Mouse (Mus musculus): ENCODE results near the gene Irak2.
A peak's percentile ranks its signal among the peaks of the same experiment; 100 is the strongest.
"Not testable (repeated sequence)": the region's sequence is repeated elsewhere in the genome, so short reads cannot be mapped to it uniquely, and the experiment has no call there.

The Irak2 gene

DNA sequence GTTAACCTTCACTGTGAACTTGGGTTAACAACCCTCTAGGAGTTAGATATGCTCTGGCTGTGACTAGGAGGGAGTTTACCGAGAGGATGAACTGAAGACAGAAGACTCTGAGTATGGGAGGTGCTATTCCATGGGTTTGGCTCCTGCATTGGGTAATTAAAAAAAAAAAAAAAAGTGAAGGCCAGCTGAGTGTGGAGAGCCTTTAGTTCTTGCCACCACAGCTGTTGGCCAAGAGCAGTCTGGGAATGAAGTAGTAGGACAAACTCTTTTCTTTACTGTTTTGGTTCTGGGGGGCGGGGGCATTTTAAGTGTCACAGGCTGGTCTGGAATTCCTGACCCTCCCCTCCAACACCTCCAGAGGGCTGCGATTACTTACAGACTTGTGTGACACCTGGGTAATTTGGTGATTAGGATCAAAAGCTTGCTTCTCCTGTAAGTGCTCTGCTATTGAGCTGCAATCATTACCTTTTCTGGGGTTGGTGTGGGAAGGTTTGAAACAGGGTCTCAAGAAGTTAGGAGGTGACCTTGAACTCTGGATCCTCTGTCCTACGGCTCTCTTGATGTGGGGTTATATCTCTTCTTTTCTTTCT, 57.6 kb downstream of the Irak2 start:
- no peak for DNase-seq (ENCODE audit: low read depth, low spot score)

- peak; percentile 93 for DNase-seq (ENCODE audit: low read depth, low spot score)
Measured at GRCm38 (mm10) chr6:113696582-113697221, 58.4 kb downstream of the Irak2 start, which contains the start of gene Tatdn2. Gene Tatdn2 (plus strand): TSS chr6:113697050.

DNA sequence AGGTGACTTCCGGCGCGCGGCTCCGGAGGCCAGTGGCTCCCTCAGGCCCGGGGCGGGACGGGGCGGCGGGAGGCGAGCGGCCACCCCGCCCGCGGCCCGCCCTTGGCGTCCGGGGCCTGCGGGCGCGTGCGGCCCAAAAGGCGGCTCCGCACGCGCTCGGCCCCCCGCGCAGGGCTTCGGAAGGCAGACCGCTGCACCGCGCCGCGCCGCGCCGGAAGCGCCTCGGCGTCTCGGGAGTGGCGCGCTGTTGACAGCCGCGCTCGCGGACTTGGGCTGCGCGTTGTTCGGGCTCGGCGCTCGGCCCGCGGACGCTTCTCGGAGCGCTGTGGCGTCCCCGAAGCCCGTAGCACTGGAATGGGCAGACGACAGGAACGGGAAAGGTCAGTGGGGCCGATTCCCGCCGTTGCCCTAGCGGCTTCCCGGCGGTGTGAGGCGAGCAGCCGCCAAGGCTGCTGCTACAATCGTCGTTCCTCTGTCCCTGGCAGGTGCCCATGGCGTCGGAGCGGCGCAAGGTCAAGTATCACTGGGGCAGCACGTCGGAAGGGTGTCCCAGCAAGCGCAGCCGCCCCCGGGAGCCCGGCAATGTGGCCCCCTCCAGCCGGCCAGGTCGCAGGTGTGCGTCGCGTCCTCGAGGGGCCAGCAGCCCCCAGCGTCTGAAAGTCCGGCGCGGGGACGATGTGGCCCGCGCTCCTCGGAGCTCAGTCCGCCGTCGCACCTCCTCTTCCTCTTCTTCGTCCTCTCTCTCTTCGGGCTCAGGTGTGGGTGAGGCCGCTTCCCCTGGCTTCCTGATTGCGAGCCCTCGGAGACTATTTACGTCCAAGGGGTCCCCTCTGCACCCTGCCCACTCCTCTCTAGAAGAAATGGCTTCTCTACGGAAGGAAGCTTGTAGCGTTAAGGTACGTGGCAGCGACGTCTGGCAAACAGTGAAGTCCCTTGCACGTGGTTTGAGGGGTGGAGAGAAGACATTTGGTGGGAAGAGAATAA, 59.2 kb downstream of the Irak2 start:
- DNase-seq (ENCODE audit: low read depth, low spot score) = peak; percentile 20

GRCm38 (mm10) chr6:113712718-113713117, 74.5 kb downstream of the Irak2 start:
- no peak for DNase-seq (ENCODE audit: low read depth, low spot score)

- DNase-seq (ENCODE audit: low read depth, low spot score) = not testable (repeated sequence)
Measured at GRCm38 (mm10) chr6:113713389-113713788, 75.1 kb downstream of the Irak2 start.

- no peak for DNase-seq (ENCODE audit: low read depth, low spot score)
Measured at GRCm38 (mm10) chr6:113714276-113714675, 76.0 kb downstream of the Irak2 start.

DNA sequence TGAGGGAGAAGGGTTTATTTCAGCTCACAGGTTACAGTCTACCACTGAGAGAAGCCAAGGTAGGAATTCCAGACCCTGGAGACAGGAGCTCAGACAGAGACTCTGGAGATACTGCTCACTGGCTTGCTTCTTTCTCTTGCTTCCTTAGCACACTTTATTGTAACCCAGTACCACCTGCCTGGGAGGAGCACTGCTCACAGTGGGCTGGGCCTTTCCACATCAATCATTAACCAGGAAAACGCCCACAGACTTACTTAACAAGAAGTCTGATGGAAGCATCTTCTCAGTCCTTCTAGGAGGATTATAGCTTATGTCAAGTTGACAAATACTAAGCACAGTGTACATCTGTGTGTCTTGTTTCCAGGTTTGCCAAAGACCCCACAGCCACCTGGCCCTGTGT, 76.5 kb downstream of the Irak2 start:
- no peak for DNase-seq (ENCODE audit: low read depth, low spot score)

GRCm38 (mm10) chr6:113717541-113717940, 79.3 kb downstream of the Irak2 start:
- no peak for DNase-seq (ENCODE audit: low read depth, low spot score)

- DNase-seq (ENCODE audit: low read depth, low spot score) = no peak
Measured at GRCm38 (mm10) chr6:113719878-113720277, 81.6 kb downstream of the Irak2 start, which contains the start of gene Ghrl. Gene Ghrl (minus strand): TSS chr6:113719880.

DNA sequence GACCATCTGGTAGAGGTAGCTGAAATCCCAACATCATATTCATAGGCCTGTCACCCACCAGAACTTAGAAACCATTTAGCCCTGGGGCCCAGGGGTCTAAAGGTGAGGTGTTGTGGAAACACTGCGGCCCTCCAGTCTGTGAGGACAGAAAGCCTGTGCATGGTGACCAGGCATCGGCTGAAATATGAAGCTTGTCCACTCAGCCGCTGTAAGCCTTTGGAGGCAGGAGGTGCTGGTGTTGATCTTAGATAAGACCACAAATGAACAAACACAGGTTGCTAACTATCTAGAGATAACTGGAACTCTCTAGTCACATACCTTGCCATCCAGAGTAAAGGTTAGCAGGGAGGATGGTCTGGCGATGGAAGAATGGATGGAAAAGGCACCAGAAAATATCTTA, 82.8 kb downstream of the Irak2 start:
- DNase-seq (ENCODE audit: low read depth, low spot score) = no peak

GRCm38 (mm10) chr6:113728181-113728580, 89.9 kb downstream of the Irak2 start:
- DNase-seq (ENCODE audit: low read depth, low spot score) = no peak

DNA sequence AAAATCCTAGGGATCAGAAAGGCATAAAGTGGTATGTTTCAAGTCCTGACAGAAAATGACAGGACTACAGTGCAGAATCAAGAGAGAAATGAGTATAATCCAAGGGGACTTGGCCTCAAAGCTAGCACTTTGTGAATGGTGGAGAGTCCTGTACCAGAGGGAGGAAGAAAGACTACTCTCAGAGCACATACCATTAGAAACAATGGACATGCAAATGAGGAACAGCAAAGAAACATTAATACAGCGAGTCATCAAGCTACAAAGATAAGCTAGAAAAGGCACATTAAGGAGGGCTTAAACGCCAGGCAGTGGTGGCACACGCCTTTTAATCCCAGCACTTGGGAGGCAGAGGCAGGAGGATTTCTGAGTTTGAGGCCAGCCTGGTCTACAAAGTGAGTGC, 93.0 kb downstream of the Irak2 start:
- DNase-seq (ENCODE audit: low read depth, low spot score) = no peak

DNA sequence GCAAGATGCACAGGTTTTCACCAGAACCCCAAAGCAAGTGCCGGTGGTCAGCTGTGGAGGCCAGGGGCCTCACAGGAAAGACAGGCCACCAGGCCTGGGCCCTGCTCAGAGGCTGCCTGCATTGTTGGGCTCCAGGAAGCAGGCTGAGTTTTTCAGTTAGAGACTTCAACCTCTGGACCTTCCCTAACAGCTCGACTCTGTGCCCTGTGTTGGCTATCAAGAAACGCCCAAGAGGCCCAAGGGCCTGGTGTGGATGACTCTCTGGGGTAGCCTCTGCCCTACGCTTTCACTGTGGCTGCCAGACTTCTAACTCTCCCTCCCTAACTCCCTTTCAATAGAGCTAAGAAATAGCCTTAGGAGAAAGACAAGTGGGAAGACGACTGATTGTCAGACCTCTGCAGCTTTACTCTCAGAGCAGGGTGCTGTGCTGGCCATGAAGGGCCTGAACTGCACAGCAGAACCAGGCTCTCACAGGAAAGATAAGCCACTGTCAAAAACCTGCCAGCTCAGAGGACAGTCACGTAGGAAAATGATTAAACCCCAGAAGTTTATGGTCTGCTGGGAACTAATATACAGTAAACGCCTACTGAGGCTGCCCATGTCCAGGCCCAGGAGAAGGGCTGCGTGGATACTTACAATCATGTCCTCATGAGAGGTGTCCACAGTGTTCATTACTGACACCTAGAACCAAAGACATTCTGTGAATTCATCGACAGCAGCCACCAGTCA, 99.2 kb downstream of the Irak2 start:
- no peak for DNase-seq (ENCODE audit: low read depth, low spot score)

DNA sequence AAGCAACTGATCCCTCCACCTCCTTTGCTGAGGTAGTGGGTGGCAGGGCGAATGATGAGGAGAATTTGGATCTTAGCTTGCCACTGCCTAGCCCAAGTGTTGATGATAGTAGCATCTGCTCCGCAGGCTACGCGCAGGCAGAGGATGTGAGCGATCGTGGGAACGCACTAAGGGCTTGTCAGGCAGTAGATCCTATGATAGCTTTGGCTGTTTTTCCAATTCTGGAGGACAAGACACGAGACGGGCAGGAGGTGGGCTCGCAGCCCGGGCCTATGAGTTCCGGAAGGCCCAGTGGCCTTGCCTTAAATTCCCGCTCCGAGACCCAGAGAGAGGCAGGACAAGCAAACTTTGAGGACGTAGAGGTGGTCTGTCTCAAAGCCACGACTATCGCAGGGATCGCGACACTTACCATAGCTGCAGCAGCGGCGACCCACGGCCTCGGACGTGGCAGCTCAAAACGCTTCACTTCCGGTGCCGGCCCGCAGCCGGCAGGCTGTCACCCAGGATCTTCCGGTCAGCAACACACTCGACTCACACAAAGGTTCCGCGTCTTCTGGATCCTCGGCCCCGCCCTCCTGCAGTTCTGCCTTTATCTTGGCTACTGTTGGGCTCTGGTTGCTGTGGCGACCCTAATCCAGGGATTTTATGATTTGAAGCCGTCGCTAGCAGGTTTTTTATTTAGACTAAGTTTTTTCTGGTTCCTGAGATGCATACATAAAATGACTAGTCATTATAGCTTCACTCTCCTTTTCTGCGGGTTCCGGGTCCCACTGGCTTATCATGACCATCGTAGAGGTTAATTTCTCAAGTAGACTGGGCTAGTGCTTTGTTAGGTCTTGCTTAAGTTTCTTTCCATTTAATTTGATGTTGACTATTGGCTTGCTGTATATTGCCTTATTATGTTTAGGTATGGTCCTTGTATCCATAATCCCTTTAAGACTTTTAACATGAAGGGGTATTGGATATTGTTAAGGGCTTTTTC, 102.3 kb downstream of the Irak2 start, which contains the start of gene Sec13:
TSS of gene Sec13 (minus strand) at position 508 of the 982 bp plus-strand sequence.
- peak; percentile 84 for DNase-seq (ENCODE audit: low read depth, low spot score)

DNA sequence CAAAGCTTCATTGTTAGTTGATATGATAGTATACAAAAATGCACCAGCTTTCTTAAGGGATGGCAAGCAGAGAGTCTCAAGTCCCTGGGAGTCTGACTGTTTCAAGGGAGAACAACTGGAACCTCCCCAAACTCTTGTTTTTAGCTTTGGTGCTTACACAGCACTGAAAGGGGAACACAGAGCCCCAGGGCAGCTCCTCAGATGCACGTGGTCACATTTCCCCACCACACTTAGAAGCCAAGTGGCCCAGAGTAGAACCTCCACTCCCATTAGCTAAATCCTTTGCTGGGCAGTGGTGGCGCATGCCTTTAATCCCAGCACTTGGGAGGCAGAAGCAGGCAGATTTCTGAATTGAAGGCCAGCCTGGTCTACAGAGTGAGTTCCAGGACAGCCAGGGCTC, 103.2 kb downstream of the Irak2 start:
- no peak for DNase-seq (ENCODE audit: low read depth, low spot score)

GRCm38 (mm10) chr6:113742321-113742720, 104.1 kb downstream of the Irak2 start:
- no peak for DNase-seq (ENCODE audit: low read depth, low spot score)

GRCm38 (mm10) chr6:113743111-113743510, 104.8 kb downstream of the Irak2 start:
- DNase-seq (ENCODE audit: low read depth, low spot score) = no peak

Measured in embryo, embryonic 11.5 days (tissue).